Mouse (Mus musculus) neural tube, postnatal 0 days (tissue): ENCODE measurements around the gene Smtnl1. TPM values are rescaled to one million over a fixed set of nuclear protein-coding genes. Genes with fewer than 3 reads are reported as not detected.

Source experiments
- polyA plus RNA-seq: library from polyadenylated mRNA; unstranded; fragments of >200 nt; fragmentation: Nextera tagmentation; extraction: Ambion mirVana; gene quantifications from 2 replicates; pipeline ENCODE4 v1.2.1, GENCODE M21; 2015

Gene Smtnl1
- polyA plus RNA-seq, result 0.14 TPM in 1 of 2 replicates, not detected in the other

GRCm38 (mm10) chr2:84822552-84822951 lies at the start of gene Smtnl1:
Gene Smtnl1 (minus strand): TSS chr2:84822652.

GRCm38 (mm10) chr2:84838593-84838949 lies 16.1 kb upstream of the Smtnl1 start, which contains the start of gene Slc43a1:
Gene Slc43a1 (plus strand): TSS chr2:84838850.

GRCm38 (mm10) chr2:84826488-84827282 lies 4.2 kb upstream of the Smtnl1 start, which contains the start of gene Timm10:
Gene Timm10 (plus strand): TSS chr2:84826997.

DNA sequence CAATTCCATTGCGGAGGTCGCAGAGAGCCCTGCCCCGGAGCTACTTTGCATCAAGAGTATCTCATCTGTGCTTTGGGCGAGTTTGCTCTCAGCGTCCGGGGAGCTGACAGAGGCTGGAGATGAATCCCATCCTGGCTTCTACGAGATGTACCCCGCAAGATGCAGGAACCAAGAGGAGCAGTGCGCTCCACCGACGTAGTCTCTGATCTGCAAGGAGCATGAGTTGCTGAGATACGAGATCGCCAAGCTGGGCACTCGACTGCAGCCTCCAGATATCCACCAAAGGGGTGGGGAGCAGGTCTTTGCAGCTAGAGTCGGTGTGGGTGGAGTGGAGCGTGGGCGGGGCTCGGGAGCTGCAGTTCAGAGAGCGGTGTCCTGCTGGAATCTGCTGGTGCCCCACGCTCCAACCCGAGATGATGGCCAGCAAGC lies 23.9 kb downstream of the Smtnl1 start, which contains the start of gene Ube2l6:
TSS of gene Ube2l6 (plus strand) at position 336 of the 429 bp plus-strand sequence.

DNA sequence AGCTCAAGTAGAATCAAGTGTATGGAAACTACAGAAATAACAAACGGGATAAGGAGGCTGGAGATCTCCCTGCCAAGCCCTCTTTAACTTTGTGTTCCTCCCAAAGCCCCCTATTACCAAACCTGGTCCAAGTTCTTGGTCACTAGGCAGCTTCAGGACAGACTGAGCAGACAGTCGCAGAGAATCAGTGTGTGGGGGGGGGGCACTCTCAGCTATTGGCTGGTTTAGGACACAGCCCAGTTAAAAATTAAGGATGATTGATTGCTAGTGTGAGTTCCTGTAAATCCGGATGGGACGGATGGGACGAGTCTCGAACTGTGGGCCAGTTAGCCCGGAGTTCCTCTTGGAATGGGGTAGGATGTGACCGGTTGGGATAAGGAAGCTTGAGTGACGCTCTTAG lies 47.2 kb downstream of the Smtnl1 start, which contains the start of gene Serping1:
TSS of gene Serping1 (minus strand) at position 204 of the 400 bp plus-strand sequence.

Other genes with a start within 250 kb of the Smtnl1 start
- gene Ctnnd1, start 171.9 kb downstream of the Smtnl1 start, polyA plus RNA-seq, result 12.9 and 13.6 TPM in 2 replicates
- gene Btbd18, start 163.6 kb downstream of the Smtnl1 start, polyA plus RNA-seq, result 0.17 and 0.27 TPM in 2 replicates
- 194 and 200 TPM in 2 replicates for gene Selenoh, start 151.9 kb downstream of the Smtnl1 start, polyA plus RNA-seq
- gene Gm28635, start 144.6 kb downstream of the Smtnl1 start, polyA plus RNA-seq, result not detected in 2 replicates
- gene Med19, start 144.2 kb downstream of the Smtnl1 start, polyA plus RNA-seq, result 50.0 and 50.1 TPM in 2 replicates
- 316 and 326 TPM in 2 replicates for gene Tmx2, start 143.5 kb downstream of the Smtnl1 start, polyA plus RNA-seq
- gene Zdhhc5, start 107.5 kb downstream of the Smtnl1 start, polyA plus RNA-seq, result 14.1 and 16.3 TPM in 2 replicates
- gene Clp1, start 95.3 kb downstream of the Smtnl1 start, polyA plus RNA-seq, result 13.3 and 14.9 TPM in 2 replicates
- 10.1 and 12.0 TPM in 2 replicates for gene Ypel4, start 88.6 kb downstream of the Smtnl1 start, polyA plus RNA-seq
- gene Gm19426, start 79.0 kb downstream of the Smtnl1 start, polyA plus RNA-seq, result 5.2 and 5.3 TPM in 2 replicates
- 41.5 and 57.2 TPM in 2 replicates for gene Serping1, start 47.2 kb downstream of the Smtnl1 start, polyA plus RNA-seq
- gene Ube2l6, start 23.8 kb downstream of the Smtnl1 start, polyA plus RNA-seq, result 17.3 and 18.4 TPM in 2 replicates
- gene Timm10, start 4.3 kb upstream of the Smtnl1 start, polyA plus RNA-seq, result 98.0 and 101 TPM in 2 replicates
- 0.75 and 1.2 TPM in 2 replicates for gene Slc43a1, start 16.2 kb upstream of the Smtnl1 start, polyA plus RNA-seq
- gene Rtn4rl2, start 64.1 kb upstream of the Smtnl1 start, polyA plus RNA-seq, result 2.7 and 3.7 TPM in 2 replicates
- gene Slc43a3, start 113.9 kb upstream of the Smtnl1 start, polyA plus RNA-seq, result 4.3 and 4.5 TPM in 2 replicates
- gene Prg2, start 157.8 kb upstream of the Smtnl1 start, polyA plus RNA-seq, result not detected in 2 replicates
- not detected in 2 replicates for gene Prg3, start 165.6 kb upstream of the Smtnl1 start, polyA plus RNA-seq
- gene Ssrp1, start 214.6 kb upstream of the Smtnl1 start, polyA plus RNA-seq, result 104 and 116 TPM in 2 replicates
- 0.70 and 6.1 TPM in 2 replicates for gene P2rx3, start 214.8 kb upstream of the Smtnl1 start, polyA plus RNA-seq
- 11.8 and 16.7 TPM in 2 replicates for gene Tnks1bp1, start 225.4 kb upstream of the Smtnl1 start, polyA plus RNA-seq